Mouse (Mus musculus) cortical plate, adult 2 months (tissue): ENCODE results near the gene Pttg1ip.

Source experiments
- CTCF ChIP-seq: fragments of 200-500 bp; IDR thresholded peaks from 2 replicates; pipeline ENCODE4 v1.5.1; 2011; ENCODE audit warnings: mild to moderate bottlenecking, control low read depth, low read length; ENCODE audit not compliant: insufficient read depth; ENCODE audit errors: extremely low read depth
- POLR2A ChIP-seq: fragments of 200-500 bp; IDR thresholded peaks from 2 replicates; pipeline ENCODE4 v1.6.1; 2011; ENCODE audit warnings: mild to moderate bottlenecking, low read length, control low read depth; ENCODE audit not compliant: insufficient read depth; ENCODE audit errors: extremely low read depth

- peak; percentile 71; the same call in 1 of the 2 replicates for TF ChIP-seq POLR2A
- no peak for TF ChIP-seq CTCF
Measured at GRCm38 (mm10) chr10:77605908-77606826, 24.6 kb downstream of the Pttg1ip start, which contains the start of the genes Sumo3 and Gm49325.
